22 mouse cellular contexts compared by ENCODE assay signal in genomic region chr2:62628356-62628755, GRCm38 (mm10). TPM values are rescaled to one million over a fixed set of nuclear protein-coding genes. Genes with fewer than 3 reads are reported as not detected.
DNase-seq lines count a peak whose midpoint lies in the region; ATAC-seq lines count a peak whose summit lies in the region.
"Had no signal": no experiment of that assay in that cellular context is flagged by ENCODE, and none has a peak within 500 bp of the region (broad histone marks: within the 10 kb centered on the region; RNA-seq: fewer than 3 reads in every experiment).

No protein-coding gene starts in this region.

- peak; percentile 59 for DNase-seq in left cerebral cortex, adult 11 months (ENCODE audit: low spot score)
- no peak for DNase-seq in left cerebral cortex, postnatal 4 days
- DNase-seq in layer of hippocampus, adult 9-10 months (ENCODE audit: low spot score): peak; percentile 40
- peak; percentile 71 to 79 for DNase-seq in left cerebral cortex, postnatal 36 days (ENCODE audit: low spot score in 2 of 2)
- no peak for DNase-seq in heart, postnatal 14 days
- no peak for DNase-seq in forebrain, embryonic 14.5 days (ENCODE audit: low spot score)
- DNase-seq: cerebellum, adult 2 months; cerebellum, postnatal 36 days; kidney, adult 8-10 months; liver; lung, adult 18-20 months; spleen, adult 18-20 months; thymus, adult 18-20 months had no signal

- no peak overlapping the region for H3K4me3 ChIP-seq in forebrain, embryonic 14.5 days (ENCODE audit: low read depth, low read length)
- no peak overlapping the region for H3K4me3 ChIP-seq in kidney, embryonic 15.5 days (replicated peaks)
- H3K4me3 ChIP-seq: embryonic facial prominence, embryonic 10.5 days; forebrain, embryonic 12.5 days; hindbrain, embryonic 12.5 days; midbrain, embryonic 15.5 days; myocyte; neural tube, embryonic 15.5 days had no signal

- intact Hi-C loops in left cerebral cortex, postnatal 4 days (cut with DNase I): loop anchor here (5.0 to 10.0 kb wide), 5 partner anchors 171 to 976 kb away; no protein-coding TSS in a partner anchor
- intact Hi-C loops in left cerebral cortex, postnatal 36 days (cut with DNase I): loop anchor here (5.0 to 10.0 kb wide), 7 partner anchors 56 to 986 kb away; partner anchors contain the start of gene Fap
- intact Hi-C loops in heart, postnatal 14 days (cut with DNase I): loop anchor here (5.0 kb wide), 2 partner anchors 76 to 281 kb away; no protein-coding TSS in a partner anchor

- no peak overlapping the region for H3K4me2 ChIP-seq in forebrain, embryonic 14.5 days (ENCODE audit: low read length)
- H3K4me2 ChIP-seq in kidney, embryonic 15.5 days: no peak overlapping the region
- H3K4me2 ChIP-seq: forebrain, embryonic 12.5 days; heart, embryonic 11.5 days; hindbrain, embryonic 12.5 days; midbrain, embryonic 15.5 days; neural tube, embryonic 15.5 days had no signal

- peaks cover under 1% of the 10 kb centered on the region; the same call in 1 of the 2 replicates for H3K4me1 ChIP-seq in forebrain, embryonic 14.5 days (ENCODE audit: control insufficient read depth, insufficient read depth, low read length)
- H3K4me1 ChIP-seq in kidney, embryonic 15.5 days: no peaks in the 10 kb centered on the region
- H3K4me1 ChIP-seq: forebrain, embryonic 12.5 days; hindbrain, embryonic 12.5 days; midbrain, embryonic 15.5 days; neural tube, embryonic 15.5 days had no signal

- H3K9ac ChIP-seq in forebrain, embryonic 14.5 days (ENCODE audit: low read length): no peak overlapping the region
- no peak overlapping the region for H3K9ac ChIP-seq in kidney, embryonic 15.5 days
- H3K9ac ChIP-seq: forebrain, embryonic 12.5 days; hindbrain, embryonic 12.5 days; midbrain, embryonic 15.5 days; neural tube, embryonic 15.5 days had no signal

- H3K36me3 ChIP-seq in forebrain, embryonic 14.5 days (ENCODE audit: control insufficient read depth, insufficient read depth, low read length): no peaks in the 10 kb centered on the region
- H3K36me3 ChIP-seq in kidney, embryonic 15.5 days: no peaks in the 10 kb centered on the region
- H3K36me3 ChIP-seq: embryonic facial prominence, embryonic 10.5 days; forebrain, embryonic 12.5 days; hindbrain, embryonic 12.5 days; midbrain, embryonic 15.5 days; neural tube, embryonic 15.5 days had no signal

- 87% methylated on average over 5 of the region's 5 CpGs for WGBS in forebrain, embryonic 14.5 days
- 87% methylated on average over 5 of the region's 5 CpGs for whole genome bisulfite sequencing in kidney, embryonic 15.5 days

- H3K27ac ChIP-seq in forebrain, embryonic 14.5 days (ENCODE audit: low read depth, low read length): no peak overlapping the region
- H3K27ac ChIP-seq in kidney, embryonic 15.5 days: no peak overlapping the region
- H3K27ac ChIP-seq: embryonic facial prominence, embryonic 10.5 days; forebrain, embryonic 12.5 days; hindbrain, embryonic 12.5 days; midbrain, embryonic 15.5 days; neural tube, embryonic 15.5 days had no signal

- no peaks in the 10 kb centered on the region for H3K9me3 ChIP-seq in forebrain, embryonic 14.5 days (replicated peaks; ENCODE audit: control insufficient read depth, low read length)
- H3K9me3 ChIP-seq in kidney, embryonic 15.5 days (replicated peaks): no peaks in the 10 kb centered on the region
- H3K9me3 ChIP-seq: embryonic facial prominence, embryonic 10.5 days; forebrain, embryonic 12.5 days; hindbrain, embryonic 12.5 days; midbrain, embryonic 15.5 days; neural tube, embryonic 15.5 days had no signal

- ATAC-seq in forebrain, embryonic 14.5 days: no peak
- no peak for ATAC-seq in kidney, embryonic 15.5 days (replicated peaks; ENCODE audit: low FRiP score)
- ATAC-seq: midbrain, embryonic 15.5 days had no signal

- H3K27me3 ChIP-seq in forebrain, embryonic 14.5 days (replicated peaks; ENCODE audit: control insufficient read depth, insufficient read depth, low read length): no peaks in the 10 kb centered on the region
- no peaks in the 10 kb centered on the region for H3K27me3 ChIP-seq in kidney, embryonic 15.5 days
- H3K27me3 ChIP-seq: CH12.LX; forebrain, embryonic 12.5 days; hindbrain, embryonic 12.5 days; midbrain, embryonic 15.5 days; neural tube, embryonic 15.5 days had no signal

RNA-seq across cellular contexts. Expression of gene Ifih1, which starts 17.7 kb away (rescaled TPM):
- total RNA-seq in left cerebral cortex, postnatal 4 days (2021): 1 to 10 TPM; 2.1 to 2.2 TPM
- total RNA-seq in left cerebral cortex, postnatal 36 days (2021): 1 to 10 TPM; 3.2 to 3.5 TPM
- 1 to 10 TPM; 4.2 to 4.8 TPM for total RNA-seq in heart, postnatal 14 days (2021)
- polyA plus RNA-seq in forebrain, embryonic 14.5 days (2014; fragmentation: Nextera tagmentation; extraction: Ambion mirVana): 1.1 and 1.3 TPM in 2 replicates
- polyA plus RNA-seq in kidney, embryonic 15.5 days (2015; fragmentation: Nextera tagmentation; extraction: Ambion mirVana): 2.7 and 3.1 TPM in 2 replicates

RNA-seq across cellular contexts. Expression of gene Gca, which starts 35.7 kb away (rescaled TPM):
- 1 to 10 TPM; 5.6 to 7.5 TPM for total RNA-seq in left cerebral cortex, postnatal 4 days (2021)
- 10 to 100 TPM; 15.5 to 24.5 TPM for total RNA-seq in left cerebral cortex, postnatal 36 days (2021)
- total RNA-seq in heart, postnatal 14 days (2021): 10 to 100 TPM; 36.7 to 37.8 TPM
- 7.1 and 8.4 TPM in 2 replicates for polyA plus RNA-seq in forebrain, embryonic 14.5 days (2014; fragmentation: Nextera tagmentation; extraction: Ambion mirVana)
- 15.2 and 17.3 TPM in 2 replicates for polyA plus RNA-seq in kidney, embryonic 15.5 days (2015; fragmentation: Nextera tagmentation; extraction: Ambion mirVana)

RNA-seq across cellular contexts. Expression of gene Fap, which starts 54.5 kb away (rescaled TPM):
- total RNA-seq in left cerebral cortex, postnatal 4 days (2021): 1 to 10 TPM; 2.1 to 2.2 TPM
- total RNA-seq in left cerebral cortex, postnatal 36 days (2021): 1 to 10 TPM; 4.3 to 4.5 TPM
- 1 to 10 TPM; 7.2 to 8.1 TPM for total RNA-seq in heart, postnatal 14 days (2021)
- 0.61 and 1.2 TPM in 2 replicates for polyA plus RNA-seq in forebrain, embryonic 14.5 days (2014; fragmentation: Nextera tagmentation; extraction: Ambion mirVana)
- polyA plus RNA-seq in kidney, embryonic 15.5 days (2015; fragmentation: Nextera tagmentation; extraction: Ambion mirVana): 5.4 and 6.9 TPM in 2 replicates

Comparison
In these comparisons a context has a peak if more than half of its experiments do, and no peak if none do; other contexts are left out.
1. DNase-seq: peak in left cerebral cortex, adult 11 months (single experiment), layer of hippocampus, adult 9-10 months (single experiment) and left cerebral cortex, postnatal 36 days (2 of 2); none in left cerebral cortex, postnatal 4 days (single experiment), heart, postnatal 14 days (0 of 2) and forebrain, embryonic 14.5 days (single experiment).